Mouse (Mus musculus): Measurements from ENCODE around the gene Fam162a.
"Not testable (repeated sequence)": the region's sequence is repeated elsewhere in the genome, so short reads cannot be mapped to it uniquely, and the experiment has no call there.

The Fam162a gene

DNA sequence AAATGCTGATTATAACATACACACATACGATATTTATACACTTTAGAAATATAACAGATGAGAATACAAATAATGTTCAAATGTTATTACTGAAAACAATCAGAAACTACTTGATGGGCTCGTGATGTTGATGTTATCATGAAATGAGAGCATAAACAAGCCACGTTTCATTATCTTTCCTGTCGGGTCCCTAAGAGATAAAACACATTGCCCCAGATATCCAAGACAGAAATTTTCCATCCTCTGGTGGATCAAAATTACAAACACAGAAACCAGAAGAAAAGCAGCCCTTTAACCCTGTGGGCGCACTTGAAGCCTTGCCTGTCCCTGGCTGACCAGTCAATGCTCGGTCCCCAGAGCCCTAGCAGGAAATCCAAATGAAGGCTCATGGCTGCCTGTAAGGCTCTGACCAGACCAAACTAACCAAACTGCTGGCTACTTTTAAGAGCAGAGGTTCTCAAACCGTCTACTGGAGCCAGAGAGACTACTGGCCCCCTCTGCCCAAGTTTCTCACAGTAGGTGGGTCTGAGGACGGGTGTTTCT lies 13.4 kb downstream of the Fam162a start:
- DNase-seq (ENCODE audit: low read depth) = no peak

GRCm38 (mm10) chr16:36056416-36056815 lies 15.0 kb downstream of the Fam162a start:
- DNase-seq (ENCODE audit: low read depth) = no peak

GRCm38 (mm10) chr16:36054920-36055319 lies 16.5 kb downstream of the Fam162a start:
- DNase-seq (ENCODE audit: low read depth) = no peak

DNA sequence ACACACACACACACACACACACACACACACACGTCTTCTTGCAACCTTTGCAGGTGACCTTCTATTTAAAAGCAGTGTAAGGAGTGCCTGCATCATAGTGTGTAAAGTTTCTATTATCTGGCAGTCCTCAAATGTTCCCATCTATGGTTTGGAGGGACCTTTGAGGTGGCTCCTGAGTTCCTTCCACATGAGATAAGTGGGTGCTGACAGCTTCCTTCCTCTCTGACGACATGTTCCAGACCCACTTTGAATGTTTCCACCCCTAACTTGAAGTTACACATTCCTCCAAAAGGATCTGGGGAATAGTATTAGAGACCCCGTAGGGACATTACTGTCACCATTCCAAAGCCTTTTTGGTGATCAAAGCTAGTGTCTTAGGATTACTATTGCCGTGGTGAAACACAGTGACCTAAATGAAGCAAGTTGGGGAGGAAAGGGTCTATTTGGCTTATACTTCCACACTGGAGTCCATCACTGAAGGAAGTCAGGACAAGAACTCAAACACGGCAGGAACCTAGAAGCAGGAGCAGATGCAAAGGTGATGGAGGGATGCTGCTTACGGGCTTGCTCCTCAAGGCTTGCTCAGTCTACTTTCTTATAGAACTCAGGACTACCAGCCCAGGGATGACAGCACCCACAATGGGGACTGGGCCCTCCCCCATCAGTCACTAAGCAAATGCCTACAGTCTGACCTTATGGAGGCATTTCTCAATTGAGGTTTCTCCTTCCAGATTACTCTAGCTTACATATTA lies 17.7 kb downstream of the Fam162a start:
- DNase-seq (ENCODE audit: low read depth) = no peak

GRCm38 (mm10) chr16:36051491-36051890 lies 19.9 kb downstream of the Fam162a start:
- no peak for DNase-seq (ENCODE audit: low read depth)

- DNase-seq (ENCODE audit: low read depth) = no peak
Measured at GRCm38 (mm10) chr16:36047538-36047937, 23.9 kb downstream of the Fam162a start.

DNA sequence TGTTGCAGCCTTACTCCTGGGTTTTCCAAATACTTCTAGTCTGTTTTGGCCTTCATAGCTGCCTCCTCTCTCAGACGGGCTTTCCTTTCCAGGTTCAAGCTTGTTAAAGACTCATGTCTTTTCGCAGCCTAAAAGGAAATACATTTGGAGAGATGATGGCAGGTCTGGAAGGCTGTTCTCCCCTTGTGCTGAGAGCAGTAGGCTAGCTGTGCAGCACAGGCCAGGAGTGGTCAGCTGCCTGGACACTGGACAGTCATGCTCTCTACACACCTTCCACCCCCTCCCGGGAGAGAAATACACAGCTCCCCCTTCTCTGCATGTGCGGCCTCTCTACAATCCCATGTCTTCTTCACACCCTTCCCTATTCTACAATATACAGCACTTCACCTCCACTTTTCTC lies 27.4 kb downstream of the Fam162a start:
- DNase-seq (ENCODE audit: low read depth) = no peak

DNA sequence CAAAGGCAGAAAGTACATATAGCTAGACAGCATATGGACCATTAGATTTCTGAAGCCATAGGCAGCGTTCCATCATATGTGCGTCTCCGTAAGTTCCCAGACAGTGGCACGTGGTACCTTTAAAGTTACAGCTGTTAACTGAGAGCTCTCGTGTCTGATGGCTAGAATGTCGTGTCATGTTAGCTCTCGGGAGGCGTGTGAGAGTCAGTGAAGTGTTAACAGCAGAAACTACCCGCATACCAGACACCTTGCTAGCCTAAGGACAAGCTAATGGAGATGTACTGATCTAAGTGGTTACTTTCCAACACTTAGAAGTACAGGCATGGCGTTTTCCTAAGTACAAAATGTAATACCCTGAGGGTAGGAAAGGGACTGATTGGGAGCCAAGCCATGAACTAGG lies 28.3 kb downstream of the Fam162a start:
- DNase-seq (ENCODE audit: low read depth) = no peak

DNA sequence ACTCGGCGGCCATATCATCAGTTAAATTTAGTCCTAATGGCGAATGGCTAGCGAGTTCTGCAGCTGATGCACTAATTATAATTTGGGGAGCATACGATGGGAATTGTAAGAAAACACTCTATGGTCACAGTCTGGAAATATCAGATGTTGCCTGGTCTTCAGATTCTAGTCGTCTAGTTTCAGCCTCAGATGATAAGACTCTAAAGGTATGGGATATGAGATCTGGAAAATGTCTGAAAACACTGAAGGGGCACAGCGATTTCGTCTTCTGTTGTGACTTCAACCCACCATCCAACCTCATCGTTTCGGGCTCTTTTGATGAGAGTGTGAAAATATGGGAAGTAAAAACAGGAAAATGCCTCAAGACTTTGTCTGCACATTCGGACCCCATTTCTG lies 29.8 kb downstream of the Fam162a start:
- DNase-seq (ENCODE audit: low read depth) = no peak

GRCm38 (mm10) chr16:36040640-36041624 lies 30.5 kb downstream of the Fam162a start, which contains the start of gene Wdr5b:
Wdr5b (plus strand) TSS chr16:36041190.
- DNase-seq (ENCODE audit: low read depth) = peak; percentile 99

DNA sequence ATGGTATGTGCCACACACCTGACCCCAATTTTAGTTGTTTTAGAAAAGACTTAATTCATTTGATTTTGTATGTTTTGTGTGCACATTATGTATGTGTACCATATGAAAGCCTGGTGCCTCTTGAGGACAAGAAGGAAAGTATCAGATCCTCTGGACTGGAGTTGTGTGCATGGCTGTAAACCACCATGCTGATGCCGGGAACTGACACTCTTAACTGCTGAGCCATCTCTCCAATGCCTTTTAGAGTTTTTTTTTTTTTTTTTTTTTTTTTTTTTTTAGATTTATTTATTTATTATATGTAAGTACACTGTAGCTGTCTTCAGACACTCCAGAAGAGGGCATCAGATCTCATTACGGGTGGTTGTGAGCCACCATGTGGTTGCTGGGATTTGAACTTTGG lies 43.3 kb downstream of the Fam162a start:
- DNase-seq (ENCODE audit: low read depth) = not testable (repeated sequence)

GRCm38 (mm10) chr16:36016335-36016734 lies 55.1 kb downstream of the Fam162a start:
- no peak for DNase-seq (ENCODE audit: low read depth)

GRCm38 (mm10) chr16:36008396-36008795 lies 63.0 kb downstream of the Fam162a start:
- DNase-seq (ENCODE audit: low read depth) = no peak

DNA sequence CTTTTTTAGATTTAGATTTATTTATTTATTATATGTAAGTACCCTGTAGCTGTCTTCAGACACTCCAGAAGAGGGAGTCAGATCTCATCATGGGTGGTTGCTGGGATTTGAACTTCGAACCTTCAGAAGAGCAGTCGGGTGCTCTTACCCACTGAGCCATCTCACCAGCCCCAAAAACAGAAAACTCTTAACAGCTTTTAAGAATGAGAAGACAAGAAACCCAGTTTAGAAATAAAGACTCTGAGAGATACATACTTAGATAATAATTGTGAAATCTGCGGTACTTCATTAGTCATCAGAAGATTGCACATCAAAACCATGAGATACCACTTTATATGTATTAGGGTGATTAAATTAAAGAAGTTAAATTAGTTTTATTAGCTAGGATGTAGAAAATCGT lies 72.5 kb downstream of the Fam162a start:
- not testable (repeated sequence) for DNase-seq (ENCODE audit: low read depth)
